Mouse (Mus musculus) CD4-positive naive resting alpha-beta T cell, adult 57 days (primary cell): ENCODE measurements around the gene Faxc. TPM values are rescaled to one million over a fixed set of nuclear protein-coding genes. Genes with fewer than 3 reads are reported as not detected.

Source experiments
- total RNA-seq: library from RNA; stranded (reverse); gene quantifications from one replicate; pipeline ENCODE4 v1.2.4, GENCODE M21; 2023

Faxc gene
- not detected for total RNA-seq

DNA sequence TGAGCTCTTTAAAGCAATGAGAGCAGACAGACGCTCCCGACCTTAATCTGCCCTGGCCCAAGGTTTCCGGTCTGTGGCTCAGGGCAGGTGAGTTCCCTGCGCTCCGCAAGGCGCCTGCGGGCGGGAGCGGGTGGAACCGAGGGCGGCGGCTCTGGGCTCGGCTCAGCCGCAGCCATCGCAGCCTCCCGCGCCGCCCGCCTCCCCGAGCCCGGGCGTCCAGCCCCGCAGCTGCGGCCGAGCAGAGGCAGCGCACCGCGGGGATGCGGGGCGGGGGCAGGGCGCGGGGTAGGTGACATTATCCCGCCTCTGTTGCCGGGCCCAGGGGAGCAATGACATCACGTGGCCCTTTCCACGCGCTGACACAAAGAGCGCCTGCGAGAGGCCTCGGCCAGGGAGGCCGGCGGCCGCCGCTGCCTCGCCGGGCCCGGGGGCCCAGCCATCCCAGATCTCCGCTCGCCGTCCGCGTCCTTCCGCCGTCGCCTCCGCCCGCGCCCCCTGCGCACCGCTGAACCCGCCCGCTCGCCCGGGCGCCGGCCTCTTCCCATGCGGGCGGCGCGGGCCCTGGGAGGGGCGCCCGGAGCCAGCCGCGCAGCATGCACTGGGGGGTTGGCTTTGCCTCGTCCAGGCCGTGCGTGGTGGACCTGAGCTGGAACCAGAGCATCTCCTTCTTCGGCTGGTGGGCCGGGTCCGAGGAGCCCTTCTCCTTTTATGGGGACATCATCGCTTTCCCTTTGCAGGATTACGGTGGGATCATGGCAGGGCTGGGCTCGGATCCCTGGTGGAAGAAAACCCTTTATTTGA is at the start of gene Faxc:
Faxc (plus strand) TSS at position 359 of the 801 bp plus-strand sequence.

Other genes starting within 250 kb of the Faxc start
- not detected for gene Prdm13, start 245.4 kb upstream of the Faxc start, total RNA-seq
- gene Ccnc, start 203.6 kb upstream of the Faxc start, total RNA-seq, result 24.7 TPM
- 29.8 TPM for gene Usp45, start 164.2 kb upstream of the Faxc start, total RNA-seq
- gene Tstd3, start 164.1 kb upstream of the Faxc start, total RNA-seq, result 5.1 TPM
- 219 TPM for gene Pnisr, start 83.7 kb upstream of the Faxc start, total RNA-seq
- 2.0 TPM for gene Coq3, start 51.7 kb upstream of the Faxc start, total RNA-seq